Mouse (Mus musculus) bone marrow, adult 2 months (tissue): ENCODE measurements around the gene Ubtd2. TPM values are rescaled to one million over a fixed set of nuclear protein-coding genes. Genes with fewer than 3 reads are reported as not detected.
A peak's percentile ranks its signal among the peaks of the same experiment; 100 is the strongest.

Experiments
- H3K27ac ChIP-seq: fragments of 200-500 bp; 2 replicates; pipeline ENCODE4 v1.5.1; 2012; ENCODE audit warnings: low read depth, mild to moderate bottlenecking, control low read depth, inconsistent platforms, low read length; ENCODE audit not compliant: control insufficient read depth, poor library complexity, insufficient read depth
- H3K4me1 ChIP-seq: fragments of 200-500 bp; 2 replicates; pipeline ENCODE4 v1.6.1; 2011; ENCODE audit warnings: low read length; ENCODE audit not compliant: control insufficient read depth, insufficient read depth
- H3K4me3 ChIP-seq: fragments of 200-500 bp; replicated peaks from 2 replicates; pipeline ENCODE3; 2011; ENCODE audit warnings: mild to moderate bottlenecking, low read depth, low read length, control low read depth; ENCODE audit not compliant: control insufficient read depth
- CTCF ChIP-seq: fragments of 200-500 bp; IDR thresholded peaks from 2 replicates; pipeline ENCODE4 v1.5.1; 2011; ENCODE audit warnings: low read length, control low read depth; ENCODE audit not compliant: control insufficient read depth, insufficient read depth
- POLR2A ChIP-seq: fragments of 200-500 bp; IDR thresholded peaks from 2 replicates; pipeline ENCODE4 v1.6.1; 2011; ENCODE audit warnings: low read depth, mild to moderate bottlenecking, control low read depth, low read length, borderline replicate concordance; ENCODE audit not compliant: control insufficient read depth
- WGBS: fragments of 180-500 bp; shearing (Covaris S2); methylation state at CpG from one replicate; pipeline ENCODE4 v1.1.7; 2018; 5-methylcytosine and 5-hydroxymethylcytosine counted together
- polyA plus RNA-seq: library from polyadenylated mRNA; stranded (reverse); fragments of >200 nt; gene quantifications from 2 replicates; pipeline ENCODE4 v1.2.4, GENCODE M21; 2011; ENCODE audit warnings: low replicate concordance; ENCODE audit not compliant: missing spikeins, insufficient read depth, insufficient read length

Gene Ubtd2
- 1.5 and 1.6 TPM in 2 replicates for polyA plus RNA-seq

DNA sequence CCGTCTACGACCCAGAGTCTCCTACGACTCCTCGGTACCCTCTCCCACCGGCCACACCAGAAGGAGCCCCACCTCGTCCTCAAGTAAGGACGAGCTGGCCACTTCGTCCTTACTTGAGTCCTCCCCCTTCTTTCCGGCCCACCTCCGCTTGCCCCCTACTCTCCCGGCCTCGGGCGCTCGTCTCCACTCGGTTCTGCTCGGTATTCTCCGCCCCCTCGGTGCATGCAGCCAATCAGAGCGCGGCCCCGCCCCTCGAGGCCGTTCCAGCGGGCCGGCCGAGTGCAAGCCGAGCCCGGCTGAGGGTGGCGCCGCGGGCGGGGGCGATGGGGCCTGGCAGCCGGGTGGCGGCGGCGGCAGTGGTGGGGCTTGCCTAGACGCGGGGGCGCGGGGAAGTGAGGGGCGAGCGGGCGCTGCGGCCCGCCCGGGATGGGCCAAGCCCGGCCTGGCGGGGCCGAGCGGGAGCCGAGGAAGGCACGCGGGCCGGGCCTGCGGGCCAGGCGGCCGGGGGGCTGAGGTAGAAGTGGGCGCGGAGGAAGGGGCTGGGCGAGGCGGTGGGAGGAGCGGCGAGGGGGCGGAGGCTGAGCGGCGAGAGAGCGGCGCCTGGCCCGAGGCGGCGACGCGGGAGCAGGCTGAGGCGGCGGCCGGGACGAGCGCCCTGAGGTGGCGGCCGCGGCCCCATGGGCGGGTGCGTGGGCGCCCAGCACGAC lies at the start of gene Ubtd2:
Gene Ubtd2 (plus strand): TSS at position 571 of the 707 bp plus-strand sequence.
- WGBS, result under 1% methylated on average over 84 of the region's 86 CpGs
- no peaks in the 10 kb centered on the region; the same call in 1 of the 2 replicates for H3K4me1 ChIP-seq
- TF ChIP-seq POLR2A (peak; percentile 6; the same call in 1 of the 2 replicates), CTCF (no peak)
- H3K4me3 ChIP-seq, result peak within 1 kb of the TSS; percentile 67
- H3K27ac ChIP-seq, result peak within 1 kb of the TSS; percentile 67; the same call in 1 of the 2 replicates

DNA sequence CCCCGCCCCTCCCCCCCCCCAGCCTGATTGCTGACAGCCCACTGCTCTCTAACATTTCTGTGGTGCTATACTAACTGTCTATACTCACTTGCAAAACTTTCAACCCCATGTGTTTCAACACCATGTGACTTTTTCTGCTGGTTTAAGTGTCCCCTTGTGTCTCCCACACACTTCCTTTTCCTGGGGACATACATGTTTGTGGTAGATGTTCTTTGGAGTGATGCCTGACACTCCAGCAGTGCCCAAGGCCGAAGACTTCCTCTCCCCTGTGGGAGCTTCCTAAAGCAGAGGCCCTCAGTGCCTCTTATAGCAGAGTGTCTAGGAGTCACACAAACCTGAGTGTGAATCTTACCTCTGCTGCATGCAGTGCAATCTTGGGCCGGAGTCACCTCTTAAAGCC lies 47.3 kb upstream of the Ubtd2 start:
- 22% methylated on average over 3 of the region's 3 CpGs for WGBS
- H3K27ac ChIP-seq, result no peak overlapping the region
- no peaks in the 10 kb centered on the region; the same call in 1 of the 2 replicates for H3K4me1 ChIP-seq
- H3K4me3 ChIP-seq, result no peak overlapping the region
- TF ChIP-seq POLR2A, result no peak
- no peak for TF ChIP-seq CTCF

DNA sequence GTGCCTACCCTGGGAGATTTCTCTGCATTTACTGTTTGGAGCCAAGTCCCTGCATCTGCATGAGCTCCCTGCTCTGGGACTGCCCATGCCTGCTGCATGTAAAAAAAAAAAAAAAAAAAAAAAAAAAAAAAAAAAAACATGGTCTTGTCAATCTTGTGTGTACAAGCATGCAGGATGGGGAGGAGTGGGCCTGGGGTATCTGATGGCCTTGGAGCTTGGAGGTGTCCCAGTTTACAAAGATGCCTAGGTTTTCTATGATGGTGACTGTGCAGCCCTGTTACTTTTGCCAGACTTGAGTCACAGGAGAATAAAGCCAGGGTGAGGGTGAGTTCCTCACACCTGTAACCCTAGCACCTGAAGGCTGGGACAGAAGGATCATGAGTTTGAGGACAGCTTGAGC lies 46.1 kb upstream of the Ubtd2 start:
- Histone ChIP-seq H3K27ac (no peak overlapping the region), H3K4me1 (no peaks in the 10 kb centered on the region; the same call in 1 of the 2 replicates), H3K4me3 (no peak overlapping the region)
- no peak for TF ChIP-seq CTCF
- no peak for TF ChIP-seq POLR2A

DNA sequence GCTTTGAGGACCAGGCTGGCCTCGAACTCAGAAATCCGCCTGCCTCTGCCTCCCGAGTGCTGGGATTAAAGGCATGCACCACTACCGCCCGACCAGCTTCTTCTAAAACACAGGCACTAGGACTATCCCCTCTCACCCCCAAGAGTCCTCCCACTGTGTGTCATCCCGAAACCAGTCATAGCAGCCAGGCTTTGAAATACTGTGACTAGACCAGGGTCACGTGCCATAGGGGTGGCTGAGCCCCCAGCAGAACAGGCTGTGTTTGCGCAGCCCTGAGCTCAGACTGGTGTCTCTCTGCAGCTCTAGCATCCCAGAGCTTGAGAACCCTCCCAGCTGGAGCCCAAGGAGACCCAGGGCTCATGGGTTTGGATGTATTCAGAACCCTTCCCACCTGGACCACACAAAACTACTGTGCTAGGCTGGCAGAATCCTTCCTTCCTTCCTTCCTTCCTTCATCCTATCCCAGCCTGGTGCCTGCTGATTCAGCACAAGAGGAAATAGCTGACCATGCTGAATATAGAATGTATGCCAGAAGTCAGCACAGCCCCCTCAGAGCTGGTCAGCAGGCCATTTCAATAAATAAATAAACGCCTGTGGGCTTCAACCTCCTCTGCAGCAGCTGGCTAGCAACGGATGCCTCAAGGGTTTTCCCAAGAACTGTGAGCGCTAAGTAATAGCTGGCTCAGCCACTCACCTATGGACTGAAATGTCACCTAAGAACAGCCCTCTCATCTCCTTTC lies 45.2 kb upstream of the Ubtd2 start:
- TF ChIP-seq CTCF (no peak), POLR2A (no peak)
- no peak overlapping the region for H3K4me3 ChIP-seq
- 79% methylated on average over 11 of the region's 11 CpGs for WGBS
- H3K27ac ChIP-seq, result no peak overlapping the region
- H3K4me1 ChIP-seq, result no peaks in the 10 kb centered on the region; the same call in 1 of the 2 replicates

DNA sequence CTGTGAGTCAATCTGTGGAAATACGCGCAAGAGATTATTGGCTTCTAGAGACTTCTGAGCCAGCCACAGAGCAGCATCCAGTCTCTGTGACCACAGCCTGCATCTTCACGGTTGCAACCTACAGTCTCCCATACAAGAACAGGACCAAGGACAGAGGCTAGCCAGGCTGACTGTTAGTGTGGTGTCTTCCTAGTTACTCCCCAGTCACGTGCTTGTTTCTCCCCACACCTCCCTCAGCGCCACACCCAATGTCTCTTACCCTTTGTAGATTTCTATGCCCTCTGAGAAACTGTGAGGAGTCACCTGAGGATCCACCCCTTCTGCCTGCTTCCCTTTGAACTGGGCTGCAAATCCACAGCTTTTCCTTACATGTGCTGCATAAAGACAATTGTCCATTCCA lies 35.2 kb upstream of the Ubtd2 start:
- 79% methylated on average over 5 of the region's 5 CpGs for WGBS
- Histone ChIP-seq H3K4me3 (no peak overlapping the region), H3K27ac (no peak overlapping the region), H3K4me1 (no peaks in the 10 kb centered on the region)
- TF ChIP-seq CTCF (no peak), POLR2A (no peak)

DNA sequence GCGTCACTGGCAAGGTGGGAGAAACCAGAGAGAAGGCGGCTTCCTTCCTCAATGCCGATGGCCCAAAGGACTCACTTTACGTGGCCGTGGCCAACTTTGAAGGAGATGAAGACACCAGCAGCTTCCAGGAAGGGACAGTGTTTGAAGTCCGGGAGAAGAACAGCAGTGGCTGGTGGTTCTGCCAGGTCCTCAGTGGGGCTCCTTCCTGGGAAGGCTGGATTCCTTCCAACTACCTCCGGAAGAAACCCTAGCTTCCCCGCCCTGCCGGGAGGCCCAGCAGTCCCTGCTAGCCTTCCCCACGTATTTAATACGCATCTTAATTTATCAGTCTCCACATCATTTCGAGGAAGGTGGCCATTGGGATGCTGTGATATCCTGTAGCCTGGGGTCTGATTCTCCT lies 31.9 kb upstream of the Ubtd2 start:
- TF ChIP-seq POLR2A, result no peak
- TF ChIP-seq CTCF, result no peak
- H3K4me1 ChIP-seq, result no peaks in the 10 kb centered on the region
- no peak overlapping the region for H3K27ac ChIP-seq
- H3K4me3 ChIP-seq, result no peak overlapping the region
- 78% methylated on average over 12 of the region's 12 CpGs for WGBS

DNA sequence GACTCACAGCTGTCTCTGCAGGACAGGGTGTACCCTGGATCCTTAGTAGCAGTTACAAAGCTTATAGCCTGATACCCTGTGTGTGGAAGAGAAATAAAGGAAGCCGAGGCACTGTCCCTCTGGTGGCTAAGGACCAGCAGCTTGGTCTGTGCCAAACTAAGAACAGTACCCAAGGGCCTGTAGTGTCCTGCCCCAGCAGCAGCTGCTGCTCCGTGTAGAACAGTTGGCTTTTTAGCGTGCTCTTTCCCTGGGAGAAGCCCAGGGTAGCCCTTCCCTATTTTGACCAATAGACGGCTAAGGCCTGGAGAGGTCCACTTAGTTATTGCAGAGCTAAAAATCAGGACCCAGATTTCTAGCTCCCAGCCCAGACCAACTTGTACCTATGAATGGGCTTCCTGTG lies 30.6 kb upstream of the Ubtd2 start:
- Histone ChIP-seq H3K27ac (no peak overlapping the region), H3K4me3 (no peak overlapping the region), H3K4me1 (no peaks in the 10 kb centered on the region)
- 68% methylated on average over 4 of the region's 4 CpGs for WGBS
- TF ChIP-seq CTCF (no peak), POLR2A (no peak)

DNA sequence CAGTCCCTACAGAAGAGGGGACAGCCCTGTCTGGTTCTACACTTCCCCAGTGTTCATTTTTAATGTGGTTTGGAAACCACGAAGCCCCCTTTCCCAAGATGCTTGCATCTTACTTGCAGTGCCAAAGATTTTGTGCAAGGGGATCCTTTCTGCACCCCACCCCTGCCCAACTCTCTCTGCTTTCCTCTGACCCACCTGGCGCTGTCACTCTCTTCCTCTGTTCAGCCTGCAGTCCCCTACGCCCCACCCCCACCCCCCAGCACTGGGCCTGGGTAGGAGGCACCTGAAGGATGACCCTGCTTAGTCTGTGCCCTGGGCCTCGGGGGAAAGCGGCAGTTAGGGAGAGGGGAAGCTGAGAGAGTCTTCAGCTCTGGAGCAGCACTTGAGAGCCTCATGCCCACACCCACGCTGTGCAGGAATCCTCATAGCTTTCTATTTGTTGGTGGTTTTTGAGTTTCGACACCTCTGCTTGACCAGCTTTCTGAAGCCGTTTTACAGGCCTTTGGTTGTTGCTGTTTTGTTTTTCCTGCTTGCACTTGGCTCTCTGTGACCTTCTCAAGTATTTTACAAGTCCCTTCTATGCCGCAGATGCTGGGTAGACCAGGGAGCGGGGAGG lies 30.0 kb upstream of the Ubtd2 start:
- Histone ChIP-seq H3K4me3 (no peak overlapping the region), H3K27ac (no peak overlapping the region), H3K4me1 (no peaks in the 10 kb centered on the region)
- TF ChIP-seq CTCF (no peak), POLR2A (no peak)
- WGBS, result 42% methylated on average over 10 of the region's 10 CpGs
